In genomic region chr7:63209501-63209900, GRCm38 (mm10) we compare ENCODE assay signal across 17 mouse cellular contexts. TPM values are rescaled to one million over a fixed set of nuclear protein-coding genes. Genes with fewer than 3 reads are reported as not detected.
DNase-seq lines count a peak whose midpoint lies in the region; ATAC-seq lines count a peak whose summit lies in the region.
"Had no signal": no experiment of that assay in that cellular context is flagged by ENCODE, and none has a peak within 500 bp of the region (broad histone marks: within the 10 kb centered on the region; RNA-seq: fewer than 3 reads in every experiment).

No protein-coding gene starts in this region.

- H3K4me1 ChIP-seq in forebrain, embryonic 16.5 days (replicated peaks; ENCODE audit: control insufficient read depth, insufficient read depth, low read length): peaks cover 18% of the 10 kb centered on the region
- H3K4me1 ChIP-seq in forebrain, embryonic 15.5 days: peaks cover 24% of the 10 kb centered on the region
- no peaks in the 10 kb centered on the region for H3K4me1 ChIP-seq in limb, embryonic 11.5 days (ENCODE audit: control insufficient read depth, insufficient read depth, low read length)
- H3K4me1 ChIP-seq in limb, embryonic 10.5 days: peaks cover 8% of the 10 kb centered on the region; the same call in 1 of the 2 replicates

- 21% methylated on average over 4 of the region's 4 CpGs for WGBS in forebrain, embryonic 16.5 days
- WGBS in forebrain, embryonic 15.5 days: 17% methylated on average over 4 of the region's 4 CpGs
- 23% methylated on average over 4 of the region's 4 CpGs for WGBS in limb, embryonic 11.5 days
- WGBS in limb, embryonic 10.5 days: 26% methylated on average over 4 of the region's 4 CpGs

- peak; percentile 29 for DNase-seq in limb, embryonic 11.5 days (ENCODE audit: low spot score)
- no peak for DNase-seq in limb, embryonic 10.5 days (ENCODE audit: low spot score)
- peak; percentile 20 for DNase-seq in ZHBTc4 (ENCODE audit: low read depth, low spot score)
- peak; percentile 40 for DNase-seq in retina, postnatal 1 day
- no peak for DNase-seq in urinary bladder, postnatal 10 days (ENCODE audit: low spot score)
- DNase-seq: cerebellum, adult 9-10 months; gastrocnemius, postnatal 25 days; spleen, adult 18-20 months; thymus, adult 18-20 months had no signal

- no peaks in the 10 kb centered on the region for H3K36me3 ChIP-seq in forebrain, embryonic 16.5 days (ENCODE audit: control insufficient read depth, insufficient read depth)
- no peaks in the 10 kb centered on the region for H3K36me3 ChIP-seq in forebrain, embryonic 15.5 days
- H3K36me3 ChIP-seq in limb, embryonic 11.5 days (ENCODE audit: control insufficient read depth, insufficient read depth, low read length): no peaks in the 10 kb centered on the region
- no peaks in the 10 kb centered on the region for H3K36me3 ChIP-seq in limb, embryonic 10.5 days
- H3K36me3 ChIP-seq: embryonic facial prominence, embryonic 12.5 days; hindbrain, embryonic 13.5 days; lung, embryonic 15.5 days had no signal

- 0 out of 2 replicates have a peak overlapping the region, but pooled peaks have one; percentile 6 for H3K4me2 ChIP-seq in forebrain, embryonic 16.5 days (ENCODE audit: low read length)
- H3K4me2 ChIP-seq in forebrain, embryonic 15.5 days (replicated peaks): no peak overlapping the region
- H3K4me2 ChIP-seq in limb, embryonic 11.5 days (ENCODE audit: low read depth, severe bottlenecking): no peak overlapping the region
- H3K4me2 ChIP-seq: embryonic facial prominence, embryonic 12.5 days; hindbrain, embryonic 13.5 days; liver, embryonic 11.5 days; lung, embryonic 15.5 days had no signal

- no peaks in the 10 kb centered on the region for H3K9me3 ChIP-seq in forebrain, embryonic 16.5 days (ENCODE audit: control insufficient read depth, low read length)
- H3K9me3 ChIP-seq in forebrain, embryonic 15.5 days: no peaks in the 10 kb centered on the region
- H3K9me3 ChIP-seq in limb, embryonic 11.5 days (ENCODE audit: control insufficient read depth, low read length): no peaks in the 10 kb centered on the region
- H3K9me3 ChIP-seq in limb, embryonic 10.5 days (replicated peaks): no peaks in the 10 kb centered on the region
- H3K9me3 ChIP-seq: embryonic facial prominence, embryonic 12.5 days; hindbrain, embryonic 13.5 days; lung, embryonic 15.5 days had no signal

- no peak overlapping the region for H3K4me3 ChIP-seq in forebrain, embryonic 16.5 days (replicated peaks; ENCODE audit: low read length)
- no peak overlapping the region for H3K4me3 ChIP-seq in forebrain, embryonic 15.5 days
- H3K4me3 ChIP-seq in limb, embryonic 11.5 days (ENCODE audit: low read depth, low read length): no peak overlapping the region
- no peak overlapping the region for H3K4me3 ChIP-seq in limb, embryonic 10.5 days
- H3K4me3 ChIP-seq: embryonic facial prominence, embryonic 12.5 days; hindbrain, embryonic 13.5 days; lung, embryonic 15.5 days had no signal

- H3K27ac ChIP-seq in forebrain, embryonic 16.5 days (ENCODE audit: low read length): no peak overlapping the region
- H3K27ac ChIP-seq in forebrain, embryonic 15.5 days (replicated peaks): no peak overlapping the region
- H3K27ac ChIP-seq in limb, embryonic 11.5 days (replicated peaks; ENCODE audit: low read depth, low read length): no peak overlapping the region
- no peak overlapping the region for H3K27ac ChIP-seq in limb, embryonic 10.5 days
- H3K27ac ChIP-seq: embryonic facial prominence, embryonic 12.5 days; hindbrain, embryonic 13.5 days; lung, embryonic 15.5 days had no signal

- no peaks in the 10 kb centered on the region for H3K27me3 ChIP-seq in forebrain, embryonic 16.5 days (replicated peaks; ENCODE audit: control insufficient read depth, insufficient read depth, low read length)
- no peaks in the 10 kb centered on the region for H3K27me3 ChIP-seq in forebrain, embryonic 15.5 days
- H3K27me3 ChIP-seq in limb, embryonic 11.5 days (ENCODE audit: control insufficient read depth, insufficient read depth, low read length): no peaks in the 10 kb centered on the region
- peaks cover 13% of the 10 kb centered on the region; the same call in 1 of the 2 replicates for H3K27me3 ChIP-seq in limb, embryonic 10.5 days (ENCODE audit: low read depth, poor library complexity, severe bottlenecking)
- H3K27me3 ChIP-seq: hindbrain, embryonic 13.5 days had no signal

- no peak for ATAC-seq in forebrain, embryonic 16.5 days
- no peak for ATAC-seq in forebrain, embryonic 15.5 days (replicated peaks)
- ATAC-seq in limb, embryonic 11.5 days (ENCODE audit: insufficient number of reproducible peaks, low FRiP score, low TSS enrichment, low read depth): no peak
- ATAC-seq: intestine, postnatal 0 days had no signal

- H3K9ac ChIP-seq in forebrain, embryonic 16.5 days (replicated peaks; ENCODE audit: low read depth, low read length): no peak overlapping the region
- H3K9ac ChIP-seq in forebrain, embryonic 15.5 days (replicated peaks): no peak overlapping the region
- H3K9ac ChIP-seq in limb, embryonic 11.5 days (ENCODE audit: low read length): no peak overlapping the region
- H3K9ac ChIP-seq: embryonic facial prominence, embryonic 12.5 days; hindbrain, embryonic 13.5 days; lung, embryonic 15.5 days had no signal

RNA-seq across cellular contexts. Expression of gene Chrna7, which starts 2.9 kb away (rescaled TPM):
- polyA plus RNA-seq in forebrain, embryonic 16.5 days (2015; fragmentation: Nextera tagmentation; extraction: Ambion mirVana): 13.3 and 16.0 TPM in 2 replicates
- polyA plus RNA-seq in forebrain, embryonic 15.5 days (2015; fragmentation: Nextera tagmentation; extraction: Ambion mirVana): 11.8 and 13.4 TPM in 2 replicates
- 4.5 and 4.6 TPM in 2 replicates for polyA plus RNA-seq in limb, embryonic 11.5 days (2014; fragmentation: Nextera tagmentation; extraction: Ambion mirVana)
- polyA plus RNA-seq in limb, embryonic 10.5 days (2016; fragmentation: Nextera tagmentation; extraction: Ambion mirVana): 1.6 and 3.2 TPM in 2 replicates
- polyA plus RNA-seq: heart, postnatal 0 days had no signal

Comparison
In these comparisons a context has a peak if more than half of its experiments do, and no peak if none do; other contexts are left out.
1. DNase-seq: peak in limb, embryonic 11.5 days (single experiment), ZHBTc4 (single experiment) and retina, postnatal 1 day (single experiment); none in limb, embryonic 10.5 days (single experiment) and urinary bladder, postnatal 10 days (single experiment).